Mouse (Mus musculus) c-Kit-positive CD71-negative TER-119-negative erythroid progenitor cells, embryonic 14.5 days (primary cell): ENCODE measurements around the gene Defb42.

Source experiments
- DNase-seq: peaks from one replicate; pipeline ENCODE4 v3.0.0-alpha.2; 2013; ENCODE audit warnings: low read depth

Defb42 gene

DNA sequence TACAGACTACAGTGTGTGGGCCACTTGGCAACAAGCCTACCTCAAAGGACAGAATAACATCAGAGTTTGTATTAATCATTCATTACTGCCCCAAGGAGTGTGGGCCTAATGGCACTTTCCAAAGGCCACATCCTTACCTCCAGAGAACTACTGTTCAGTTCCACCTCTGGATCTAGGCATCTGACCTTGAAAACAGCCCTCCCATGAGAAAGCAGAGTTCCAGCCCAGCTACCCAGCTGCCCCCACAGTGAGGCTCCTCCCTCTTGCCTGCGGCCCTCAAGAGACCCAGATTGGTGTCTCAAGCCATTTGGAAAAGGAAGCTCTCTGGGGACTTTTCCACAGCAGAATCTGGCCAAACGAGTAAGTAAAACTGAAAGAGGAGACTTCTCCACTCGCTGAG lies at the start of gene Defb42:
Defb42 (plus strand) TSS at position 301 of the 400 bp plus-strand sequence.
- DNase-seq, result no peak

DNA sequence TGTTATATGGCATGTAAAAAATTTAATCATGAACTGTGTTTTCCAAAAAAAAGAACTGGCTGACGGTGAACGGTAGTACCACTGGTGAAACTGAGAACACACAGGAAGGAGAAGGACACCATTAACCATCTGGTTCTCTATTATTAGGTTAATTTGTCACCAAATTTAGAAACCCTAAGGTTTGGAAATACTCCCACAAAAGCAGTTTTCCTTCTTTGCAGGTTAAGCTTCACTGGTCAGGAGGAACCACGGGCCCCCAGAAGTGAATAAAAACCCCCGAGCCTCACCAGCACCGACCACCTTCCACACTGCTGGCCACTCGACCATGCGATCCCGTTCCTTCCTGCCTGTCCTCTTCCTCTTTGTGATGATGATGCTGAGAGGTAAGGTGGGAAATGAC lies 49.0 kb upstream of the Defb42 start, which contains the start of gene Defb47:
Defb47 (plus strand) TSS at position 301 of the 400 bp plus-strand sequence.
- DNase-seq, result no peak

DNA sequence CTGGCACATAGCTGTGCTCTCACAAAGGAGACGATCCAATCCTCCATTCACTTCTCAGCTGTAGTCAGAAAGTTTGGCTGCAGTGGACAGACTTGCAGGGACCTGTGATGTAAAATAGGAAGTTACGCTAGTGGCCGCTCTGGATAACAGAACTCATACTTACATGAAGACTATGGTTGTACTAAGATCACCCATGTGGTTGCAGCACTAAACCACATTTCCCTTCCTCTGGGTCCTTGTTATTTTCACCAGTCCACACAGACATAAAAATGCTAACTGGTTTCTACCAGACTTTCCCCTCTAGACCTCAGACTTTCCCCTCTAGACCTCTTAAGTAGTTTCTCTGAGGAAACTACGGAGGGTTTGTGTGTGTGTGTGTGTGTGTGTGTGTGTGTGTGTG lies 47.8 kb upstream of the Defb42 start:
- no peak for DNase-seq

GRCm38 (mm10) chr14:63002588-63002987 lies 44.2 kb upstream of the Defb42 start:
- DNase-seq, result no peak

- DNase-seq, result no peak
These were observed 35.3 kb upstream of the Defb42 start, which contains the start of gene Defb43 for GRCm38 (mm10) chr14:63011471-63011870. TSS of gene Defb43 (plus strand) at chr14:63011771.

DNA sequence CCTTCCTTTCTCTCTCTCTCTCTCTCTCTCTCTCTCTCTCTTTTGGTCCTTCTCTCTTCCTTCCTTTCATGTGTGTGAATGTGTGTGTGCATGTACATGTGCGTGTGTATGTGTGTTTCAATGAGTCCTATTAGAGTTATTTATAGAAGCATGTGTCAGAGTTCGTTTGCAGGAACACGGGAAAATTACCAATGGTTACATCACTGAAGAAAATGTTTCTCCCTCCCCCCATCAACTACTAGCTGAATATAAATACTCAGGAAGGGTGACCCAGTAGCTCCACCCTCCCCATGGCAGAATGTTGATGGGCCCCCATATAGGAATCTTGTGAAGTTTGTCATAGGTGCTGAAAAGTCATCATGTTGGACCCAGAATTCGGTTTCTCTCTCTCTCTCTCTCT lies 33.7 kb upstream of the Defb42 start:
- no peak for DNase-seq

GRCm38 (mm10) chr14:63014667-63015066 lies 32.1 kb upstream of the Defb42 start:
- DNase-seq, result no peak

- DNase-seq, result no peak
These were observed 26.2 kb upstream of the Defb42 start for GRCm38 (mm10) chr14:63020524-63021156.

- no peak for DNase-seq
These were observed 3.1 kb downstream of the Defb42 start, which contains the start of gene Defb30 for GRCm38 (mm10) chr14:63049910-63050370. TSS of gene Defb30 (minus strand) at chr14:63049960.

DNA sequence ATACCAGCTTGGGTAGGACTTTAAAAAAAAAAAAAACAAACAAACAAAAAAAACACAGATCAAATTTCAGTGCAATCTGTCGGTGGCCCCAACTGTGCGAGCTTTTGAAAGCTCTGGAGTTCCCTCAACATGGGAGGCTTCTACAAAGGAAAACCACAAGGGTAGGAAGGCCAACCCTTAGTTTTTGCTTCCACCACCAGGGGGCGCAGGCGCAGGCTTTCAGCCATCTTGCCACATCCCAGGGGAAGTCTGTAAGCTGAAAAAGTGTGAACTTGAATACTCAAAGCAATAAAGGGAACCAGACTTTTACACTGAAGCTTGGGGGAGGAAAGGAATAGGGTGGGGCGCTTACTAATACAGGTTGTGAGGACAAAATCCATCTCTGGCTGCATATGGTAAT lies 4.0 kb downstream of the Defb42 start:
- peak; percentile 57 for DNase-seq

GRCm38 (mm10) chr14:63054729-63055128 lies 7.9 kb downstream of the Defb42 start:
- no peak for DNase-seq

DNA sequence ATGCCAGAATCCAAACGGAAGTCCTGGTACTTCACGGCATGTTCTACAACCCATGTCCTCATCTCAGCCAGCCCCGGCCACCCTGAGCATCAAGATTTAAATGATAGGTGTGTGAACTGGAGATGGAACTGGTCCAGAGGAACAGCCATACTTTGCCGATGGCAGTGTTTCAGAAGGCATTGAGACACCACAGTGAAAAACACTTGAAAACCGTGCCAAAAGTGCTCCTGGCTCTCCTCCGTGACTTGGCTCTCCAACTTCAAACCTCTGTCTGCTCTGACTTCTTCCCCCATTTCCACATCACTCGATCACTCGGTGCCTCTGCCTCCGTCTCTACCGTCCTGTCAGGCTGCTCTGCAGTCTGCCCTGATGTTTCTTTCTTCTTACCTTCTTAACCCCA lies 13.6 kb downstream of the Defb42 start:
- no peak for DNase-seq

DNA sequence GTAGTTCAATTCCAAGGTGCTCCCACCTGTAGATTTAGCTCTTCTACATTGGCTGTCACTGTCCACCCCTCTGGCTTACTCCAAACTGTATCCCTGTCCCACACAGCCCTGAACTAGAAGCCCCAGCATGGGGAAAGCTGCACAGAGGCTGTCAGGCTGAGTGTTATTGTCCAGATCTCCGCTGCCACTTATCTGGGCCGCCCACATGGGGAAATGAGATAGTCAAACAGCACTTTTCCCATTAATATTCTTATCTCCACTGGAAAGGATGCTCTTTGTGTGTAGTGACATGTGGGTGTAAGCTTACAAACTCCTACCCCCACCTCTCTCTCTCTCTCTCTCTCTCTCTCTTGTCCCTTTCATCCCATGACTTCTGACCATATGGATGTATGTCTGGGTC lies 15.4 kb downstream of the Defb42 start:
- DNase-seq, result no peak

- DNase-seq, result no peak
These were observed 18.6 kb downstream of the Defb42 start for GRCm38 (mm10) chr14:63065391-63065790.

GRCm38 (mm10) chr14:63066630-63067310 lies 20.0 kb downstream of the Defb42 start:
- peak; percentile 65 for DNase-seq

DNA sequence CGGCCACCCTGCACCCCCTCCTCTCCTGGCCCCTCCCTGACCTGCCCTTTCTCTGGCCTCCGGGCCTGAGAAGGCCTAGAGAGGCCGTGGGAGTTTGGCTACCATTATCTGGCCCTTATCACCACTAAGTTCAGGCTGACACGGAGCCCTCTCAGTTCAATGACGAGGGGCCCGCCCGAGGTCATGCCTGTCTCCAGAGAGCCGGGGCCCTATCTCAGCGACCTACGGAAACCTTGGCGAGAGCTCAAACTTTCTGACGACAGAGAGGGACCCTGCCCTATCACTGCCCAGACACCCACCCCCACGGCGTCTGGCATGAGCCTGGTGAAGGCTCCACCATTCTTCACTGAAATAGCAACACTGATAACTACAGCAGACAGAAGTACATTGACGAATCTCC lies 20.9 kb downstream of the Defb42 start:
- DNase-seq, result no peak
